Mouse (Mus musculus): ENCODE results near the gene Tbc1d13.

Tbc1d13 gene

DNA sequence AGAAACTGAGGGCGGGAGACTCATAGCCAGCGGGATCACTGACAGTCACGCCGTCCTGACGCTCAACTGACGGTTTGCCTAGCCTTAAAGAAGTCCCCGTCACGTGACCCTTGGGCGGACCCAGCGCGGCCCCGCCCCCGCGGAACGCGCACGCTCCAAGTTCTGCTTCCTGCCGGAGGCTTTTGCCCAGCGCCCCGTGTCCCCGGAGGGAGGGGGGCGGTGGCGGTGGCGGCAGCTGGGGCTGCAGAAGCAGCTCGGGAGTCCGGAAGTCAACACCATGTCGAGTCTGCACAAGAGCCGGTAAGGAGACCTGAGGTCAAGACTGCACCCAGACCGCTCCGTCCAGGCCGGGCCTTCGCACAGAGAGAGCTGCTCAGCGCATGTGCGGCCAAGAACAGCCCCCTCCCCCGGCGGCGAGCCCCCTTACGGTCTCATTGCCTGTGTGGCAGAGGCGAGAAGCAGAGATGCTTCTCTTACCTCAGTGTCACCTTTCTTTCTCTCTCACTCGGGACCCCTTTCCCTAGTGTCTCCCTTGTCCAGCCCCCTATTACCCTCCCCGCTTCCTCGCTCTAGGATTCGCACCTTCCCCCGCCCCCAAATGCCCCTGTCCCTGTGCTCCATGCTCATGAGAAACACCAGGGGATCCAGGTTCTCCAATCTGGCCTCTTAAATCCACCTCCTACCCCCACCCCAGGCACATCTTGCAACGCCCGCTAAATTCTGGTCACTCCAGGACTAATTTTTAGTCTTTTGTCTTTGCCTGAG, at the start of gene Tbc1d13:
Tbc1d13 (plus strand) TSS at position 134 of the 765 bp plus-strand sequence.
- peak; percentile 97 to 99 for DNase-seq (ENCODE audit: low read depth in 2 of 2, low spot score in 2 of 2)

DNA sequence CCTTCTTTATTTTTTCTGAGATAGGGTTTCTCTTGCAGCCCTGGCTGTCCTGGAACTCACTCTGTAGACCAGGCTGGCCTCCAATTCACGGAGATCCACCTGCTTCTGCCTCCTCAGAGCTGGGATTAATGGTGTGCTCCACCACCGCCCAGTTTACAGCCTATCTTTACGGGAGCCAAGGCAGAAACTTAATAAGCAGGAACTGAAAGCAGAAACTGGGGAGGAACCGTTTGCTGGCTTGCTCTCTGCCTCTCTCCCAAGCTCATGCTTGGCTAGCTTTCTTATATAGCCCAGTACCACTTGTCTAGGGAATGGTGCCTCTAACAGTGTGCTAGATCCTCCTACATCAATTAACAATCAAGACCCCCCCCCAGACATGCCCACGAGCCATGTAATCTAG, 49.4 kb upstream of the Tbc1d13 start:
- DNase-seq (ENCODE audit: low read depth in 2 of 2, low spot score in 2 of 2) = no peak

- no peak for DNase-seq (ENCODE audit: low read depth in 2 of 2, low spot score in 2 of 2)
Measured at GRCm38 (mm10) chr2:30084632-30085031, 48.9 kb upstream of the Tbc1d13 start.

DNA sequence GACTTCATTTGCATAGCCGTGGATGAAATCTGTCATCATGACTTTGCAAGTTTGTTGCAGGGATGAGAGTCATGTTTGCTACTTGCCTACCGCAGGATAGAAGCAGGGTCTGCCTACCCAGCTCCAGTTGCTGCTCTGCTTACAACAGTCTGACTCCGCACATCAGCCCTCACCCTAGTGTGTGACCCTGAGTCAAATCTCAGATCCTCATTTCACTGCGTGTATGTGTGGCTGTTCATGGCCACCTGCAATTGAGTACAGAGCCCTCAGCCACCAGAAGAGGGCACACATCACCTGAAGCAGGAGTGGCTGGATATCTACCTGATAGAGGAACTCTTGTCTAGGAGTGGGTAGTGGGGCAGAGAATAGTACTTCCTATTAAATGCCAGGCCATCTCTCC, 46.2 kb upstream of the Tbc1d13 start:
- no peak for DNase-seq (ENCODE audit: low read depth in 2 of 2, low spot score in 2 of 2)

GRCm38 (mm10) chr2:30091521-30091920, 42.0 kb upstream of the Tbc1d13 start:
- DNase-seq (ENCODE audit: low read depth in 2 of 2, low spot score in 2 of 2) = no peak

DNA sequence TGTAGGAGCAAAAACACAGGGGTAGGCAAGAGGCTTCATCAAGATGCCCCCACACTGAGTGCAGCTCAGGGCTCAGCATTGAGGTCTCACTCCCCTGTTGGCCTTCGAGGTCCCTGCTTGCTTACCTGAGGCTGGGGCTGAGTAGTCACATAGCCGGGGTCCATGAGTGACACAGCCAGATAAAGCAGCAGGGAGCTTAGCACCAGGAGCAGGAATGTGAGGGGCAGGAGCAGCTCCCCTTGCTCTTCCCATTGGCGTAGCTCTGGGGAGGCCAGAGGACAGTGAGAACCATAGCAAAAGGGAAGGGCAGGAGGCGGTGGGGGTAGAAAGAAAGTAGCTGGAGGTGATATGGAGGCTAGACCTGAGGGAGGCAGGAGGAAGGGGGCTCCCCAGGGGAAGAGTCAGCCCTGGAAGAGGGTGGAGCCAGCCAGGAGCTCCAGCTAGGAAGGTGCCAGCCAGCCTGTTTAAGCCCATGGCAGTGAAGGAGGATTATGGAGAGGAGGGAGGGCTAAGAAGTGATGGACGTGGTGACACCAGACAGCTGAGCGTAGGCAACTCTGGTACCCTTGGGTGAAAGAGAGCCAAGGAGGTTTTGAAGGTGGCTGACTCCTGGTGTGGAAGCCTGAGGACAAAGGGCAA, 41.1 kb upstream of the Tbc1d13 start:
- no peak for DNase-seq (ENCODE audit: low read depth in 2 of 2, low spot score in 2 of 2)

DNA sequence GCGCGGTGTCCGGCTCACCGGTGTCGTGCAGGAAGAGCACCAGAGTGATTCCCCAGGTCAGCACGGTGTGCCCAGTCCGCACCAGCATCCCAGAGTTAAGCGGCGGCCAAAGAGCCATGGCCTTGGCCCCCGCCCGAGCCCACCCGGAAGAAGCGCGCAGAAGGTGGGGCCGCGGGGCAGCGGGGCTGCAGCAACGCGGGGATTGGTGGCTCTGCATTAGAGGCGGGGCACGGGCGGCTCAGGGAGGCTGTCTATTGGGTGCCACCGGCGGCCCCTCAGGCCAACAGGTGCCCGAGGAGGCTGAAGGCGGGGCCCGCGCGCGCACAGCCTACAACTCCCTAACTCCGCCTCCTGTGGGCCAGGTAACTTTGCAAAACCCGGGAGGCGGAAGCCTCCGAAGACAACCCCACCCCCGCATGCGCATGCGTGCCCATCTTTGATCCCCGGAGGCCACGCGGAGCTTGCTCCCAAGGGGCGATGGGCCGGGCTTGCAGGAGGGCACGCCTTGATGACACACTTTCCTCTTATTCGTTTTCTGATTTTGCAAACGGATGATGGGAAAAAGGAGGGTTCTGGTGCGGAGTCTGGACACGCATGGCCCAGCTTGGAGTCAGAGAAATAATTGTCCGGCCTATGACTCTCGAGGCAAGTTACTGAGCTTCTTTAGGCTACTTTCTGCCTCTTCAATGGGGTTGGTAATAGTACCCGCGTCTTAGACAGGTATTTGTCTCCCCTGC, 39.9 kb upstream of the Tbc1d13 start, which contains the start of gene Zdhhc12:
Zdhhc12 (minus strand) TSS at position 178 of the 737 bp plus-strand sequence.
- peak; percentile 97 to 98 for DNase-seq (ENCODE audit: low read depth in 2 of 2, low spot score in 2 of 2)

DNA sequence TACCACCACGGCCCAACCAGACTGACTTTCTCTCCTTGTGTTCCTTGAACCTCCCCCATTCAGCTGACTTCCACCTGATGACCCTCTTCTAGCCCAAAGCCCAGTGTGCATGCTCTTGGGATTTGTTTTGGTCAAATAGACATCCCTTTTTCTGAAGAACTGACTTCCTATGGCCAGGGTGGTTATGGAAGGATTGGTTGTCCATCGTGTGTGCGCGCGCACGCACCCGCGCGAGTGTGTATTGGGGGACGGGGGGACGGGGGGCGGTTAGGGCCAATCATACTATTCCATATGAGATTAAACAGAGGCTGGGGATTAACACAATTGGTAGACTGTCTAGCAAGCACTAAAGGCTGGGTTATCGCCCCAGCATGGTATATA, 39.3 kb upstream of the Tbc1d13 start:
- DNase-seq (ENCODE audit: low read depth in 2 of 2, low spot score in 2 of 2) = no peak

DNA sequence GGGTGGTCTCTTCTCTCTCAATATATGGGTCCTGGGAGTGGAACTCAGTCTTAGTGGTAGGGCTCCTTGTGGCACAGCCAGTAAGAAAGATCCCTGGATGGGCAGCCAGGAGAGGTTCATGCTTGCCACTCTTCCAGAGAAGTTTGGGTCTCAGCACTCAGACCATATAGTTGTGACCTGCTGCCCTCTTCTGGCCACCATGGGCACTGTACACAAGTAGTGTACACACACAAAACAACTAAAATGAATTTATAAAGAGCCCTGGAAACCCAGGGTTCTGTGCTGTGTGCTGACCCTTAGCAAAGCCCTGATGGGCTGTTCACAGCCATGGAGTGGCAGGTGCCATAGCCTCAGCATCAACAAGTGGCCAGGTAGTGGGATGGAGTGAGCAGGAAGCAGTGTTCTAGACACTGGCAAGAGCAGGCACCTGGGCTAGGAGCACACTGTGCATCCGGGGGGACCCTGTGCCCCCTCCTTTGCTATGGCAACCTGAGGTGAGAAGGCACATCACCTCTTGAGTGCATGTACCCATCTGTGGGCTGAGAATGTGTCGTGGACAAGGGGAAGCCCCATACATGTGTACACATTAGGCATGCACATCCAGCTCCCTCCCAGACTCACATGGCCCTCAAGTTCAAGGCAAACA, 37.5 kb upstream of the Tbc1d13 start:
- peak; percentile 42 to 57 for DNase-seq (ENCODE audit: low read depth in 2 of 2, low spot score in 2 of 2)

DNA sequence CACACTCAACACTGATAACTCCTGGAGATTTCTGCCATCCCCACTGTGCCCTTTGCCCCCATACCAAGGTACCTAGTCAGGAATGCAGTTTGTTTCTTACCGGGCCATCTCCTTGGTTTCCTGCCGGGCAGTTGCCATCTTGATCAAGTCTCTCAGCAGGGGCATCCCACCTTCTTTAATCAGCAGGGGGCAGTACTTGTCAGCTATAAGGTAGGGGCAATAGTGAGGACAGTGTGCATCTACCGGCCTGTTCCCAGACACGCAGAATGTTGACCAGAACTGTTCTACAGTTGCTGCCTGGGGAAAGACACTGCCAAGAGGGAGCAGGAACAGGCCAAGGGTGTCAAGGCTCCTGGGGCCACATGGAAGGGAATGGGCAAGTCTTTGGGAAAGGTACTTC, 33.3 kb upstream of the Tbc1d13 start:
- no peak for DNase-seq (ENCODE audit: low read depth in 2 of 2, low spot score in 2 of 2)

- peak; percentile 51 to 76 for DNase-seq (ENCODE audit: low read depth in 2 of 2, low spot score in 2 of 2)
Measured at GRCm38 (mm10) chr2:30106364-30106763, 27.2 kb upstream of the Tbc1d13 start.

GRCm38 (mm10) chr2:30107646-30108045, 25.9 kb upstream of the Tbc1d13 start:
- DNase-seq (ENCODE audit: low read depth in 2 of 2, low spot score in 2 of 2) = no peak

- DNase-seq (ENCODE audit: low read depth in 2 of 2, low spot score in 2 of 2) = no peak
Measured at GRCm38 (mm10) chr2:30108260-30108659, 25.3 kb upstream of the Tbc1d13 start.

DNA sequence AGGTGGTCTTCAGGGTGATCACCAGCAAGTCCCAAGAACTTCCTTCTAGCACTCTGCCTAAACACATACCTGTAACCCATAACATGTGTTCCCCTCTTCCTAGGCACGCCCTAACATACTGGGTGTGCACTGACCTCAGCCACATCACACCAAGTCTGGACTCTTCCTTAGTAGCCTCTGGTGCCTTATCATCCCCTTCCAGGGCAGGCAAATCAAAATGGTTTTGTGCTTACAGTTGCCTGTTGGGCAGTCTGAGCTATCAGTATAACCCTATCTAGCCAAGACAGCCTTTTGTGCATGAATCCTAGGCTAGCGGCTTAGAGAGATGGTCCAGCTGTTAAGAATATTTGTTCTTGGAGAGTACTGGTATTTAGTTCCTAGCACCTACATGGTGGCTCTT, 22.0 kb upstream of the Tbc1d13 start:
- DNase-seq (ENCODE audit: low read depth in 2 of 2, low spot score in 2 of 2) = no peak

DNA sequence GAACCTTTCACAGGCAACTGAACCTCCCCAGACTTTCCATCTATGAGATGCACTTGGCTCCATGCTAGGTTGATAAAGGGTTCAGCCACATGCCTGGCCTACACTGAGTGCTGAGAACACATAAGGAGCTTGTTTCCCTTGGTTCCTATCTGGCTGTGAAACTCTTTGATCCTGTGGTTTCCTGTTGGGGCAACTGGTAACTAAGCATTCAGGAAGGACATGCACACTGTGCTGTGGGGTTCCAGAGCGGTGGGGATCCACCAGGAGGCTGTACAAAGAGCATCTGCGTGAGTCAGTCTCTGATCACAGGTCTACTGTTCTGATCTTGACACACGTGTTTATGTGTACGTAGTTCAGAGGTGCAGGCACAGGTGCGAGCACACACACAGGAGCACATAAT, 21.0 kb upstream of the Tbc1d13 start:
- no peak for DNase-seq (ENCODE audit: low read depth in 2 of 2, low spot score in 2 of 2)

GRCm38 (mm10) chr2:30119641-30120051, 13.9 kb upstream of the Tbc1d13 start:
- peak; percentile 21 to 59 for DNase-seq (ENCODE audit: low read depth in 2 of 2, low spot score in 2 of 2)

GRCm38 (mm10) chr2:30120269-30120668, 13.3 kb upstream of the Tbc1d13 start:
- no peak for DNase-seq (ENCODE audit: low read depth in 2 of 2, low spot score in 2 of 2)

- no peak for DNase-seq (ENCODE audit: low read depth in 2 of 2, low spot score in 2 of 2)
Measured at GRCm38 (mm10) chr2:30122766-30123165, 10.8 kb upstream of the Tbc1d13 start.

DNA sequence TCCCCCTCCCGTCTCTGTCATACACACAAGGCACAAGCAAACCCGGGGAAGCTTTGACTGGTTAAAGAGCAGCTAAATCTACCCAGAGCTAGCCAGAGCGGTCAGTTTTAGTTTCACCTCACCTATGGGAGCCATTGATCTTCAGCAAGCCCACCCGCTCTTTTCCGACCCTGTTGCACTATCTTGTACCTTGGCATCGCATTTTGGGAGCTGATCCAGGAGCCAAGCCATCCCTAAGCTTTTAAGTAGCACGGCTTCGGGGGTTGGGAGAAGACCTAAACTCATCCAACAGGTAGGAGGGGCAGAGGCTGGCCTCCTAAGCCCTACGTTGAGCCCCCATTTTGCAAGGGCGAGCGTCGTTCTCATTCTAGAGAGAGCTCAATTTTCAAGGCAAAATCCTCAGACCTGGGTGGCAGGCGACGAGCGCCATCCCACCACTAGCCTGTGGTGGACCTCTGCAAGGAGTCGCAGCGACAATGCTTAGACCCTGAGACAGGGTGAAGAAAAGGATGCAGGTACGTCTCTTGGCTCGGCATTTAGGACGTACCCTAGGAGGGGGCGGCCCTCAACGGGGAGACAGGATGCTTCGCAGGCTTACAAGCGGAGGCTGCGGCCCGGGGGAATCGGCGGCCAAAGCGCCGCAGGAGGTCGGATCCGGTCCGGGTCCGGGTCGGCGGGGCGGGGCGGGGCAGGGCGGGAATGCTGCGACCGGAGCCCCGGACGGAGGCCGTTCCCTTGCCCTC, 9.6 kb upstream of the Tbc1d13 start:
- peak in 1 of 2 experiments; percentile 56 for DNase-seq (ENCODE audit: low read depth in 2 of 2, low spot score in 2 of 2)

DNA sequence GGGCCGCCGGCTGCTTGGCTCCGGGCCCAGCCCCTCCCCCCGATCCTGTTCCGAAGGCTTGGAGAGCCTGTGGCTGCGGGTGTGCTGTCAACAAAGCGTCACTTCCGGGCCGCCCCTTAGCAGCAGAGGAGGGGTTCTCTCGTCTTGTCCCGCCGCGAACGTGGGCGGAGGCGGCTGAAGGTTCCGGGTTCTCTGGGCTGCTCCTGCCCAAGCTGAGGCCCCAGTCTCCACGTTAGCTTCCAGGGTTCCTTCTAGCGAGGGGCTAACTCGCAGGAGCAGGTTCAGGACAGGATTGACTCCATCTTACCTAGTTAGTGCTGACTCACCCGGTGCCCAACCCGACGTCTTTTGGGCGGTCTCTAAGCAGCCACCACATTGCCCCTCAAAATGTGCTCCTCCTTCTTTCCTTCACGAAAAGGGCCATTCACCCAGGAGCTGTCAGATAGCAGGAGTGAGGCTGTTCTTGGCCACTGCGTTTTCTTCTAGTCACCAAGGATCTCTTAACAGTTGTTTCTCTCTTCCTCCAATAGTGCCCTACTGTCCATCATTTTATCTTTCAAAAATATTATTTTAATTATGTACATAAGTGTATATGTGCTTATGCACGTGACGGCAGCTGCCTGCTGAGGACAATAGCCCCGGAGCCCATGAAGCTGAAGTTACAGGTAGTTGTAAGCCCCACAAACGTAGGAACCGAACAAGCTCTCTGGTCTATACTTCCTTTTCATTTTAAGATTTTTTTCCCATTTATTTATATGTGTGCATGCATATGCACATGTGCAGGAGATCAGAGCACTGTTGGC, 8.9 kb upstream of the Tbc1d13 start, which contains the start of gene Zer1:
Zer1 (minus strand) TSS at position 114 of the 803 bp plus-strand sequence.
- peak; percentile 87 to 91 for DNase-seq (ENCODE audit: low read depth in 2 of 2, low spot score in 2 of 2)

Data from CD8-positive naive resting alpha-beta T cell, adult 2 months (primary cell).